Mouse (Mus musculus): ENCODE results near the gene Cmpk2.
"Not testable (repeated sequence)": the region's sequence is repeated elsewhere in the genome, so short reads cannot be mapped to it uniquely, and the experiment has no call there.

Gene Cmpk2

GRCm38 (mm10) chr12:26478196-26479004 lies 9.4 kb downstream of the Cmpk2 start:
- no peak for DNase-seq (ENCODE audit: low read depth, low spot score)

GRCm38 (mm10) chr12:26485738-26486580 lies 17.0 kb downstream of the Cmpk2 start:
- DNase-seq (ENCODE audit: low read depth, low spot score), result not testable (repeated sequence)

DNA sequence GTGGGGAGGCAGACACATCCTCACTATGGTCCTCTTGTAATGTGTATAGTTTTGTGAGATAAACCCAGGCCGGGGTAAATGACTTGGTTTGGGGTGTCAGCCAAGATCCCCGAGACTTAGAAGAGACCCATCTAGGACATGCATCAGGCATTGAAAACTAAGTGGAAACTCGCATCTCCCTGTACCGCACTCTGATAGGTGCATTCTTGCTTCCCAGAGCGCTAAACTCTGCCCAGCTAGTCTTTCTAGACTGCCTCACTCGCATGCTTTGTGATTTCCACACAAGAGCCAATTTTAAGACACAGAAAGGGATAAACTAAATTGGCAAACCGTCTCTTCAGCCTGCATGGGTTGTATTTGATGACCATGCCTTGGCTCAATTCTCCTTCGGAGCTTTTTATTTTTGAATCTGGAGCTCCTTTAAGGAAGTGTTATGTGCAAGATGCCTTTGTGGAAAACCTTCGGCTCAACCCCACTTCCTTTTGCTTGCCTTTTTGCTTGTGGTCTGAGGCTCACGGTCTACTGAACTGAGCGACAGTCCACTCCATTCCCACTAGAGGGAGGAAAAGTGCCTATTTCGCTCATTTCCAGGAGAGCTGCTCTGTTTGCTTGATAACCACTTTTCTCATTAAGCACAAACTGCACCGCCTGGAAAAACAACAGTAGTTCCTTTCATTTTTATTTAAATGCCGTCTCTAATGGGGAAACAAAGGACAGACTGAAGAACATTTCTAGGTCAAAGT lies 19.0 kb downstream of the Cmpk2 start:
- no peak for DNase-seq (ENCODE audit: low read depth, low spot score)

GRCm38 (mm10) chr12:26488617-26489274 lies 19.7 kb downstream of the Cmpk2 start:
- no peak for DNase-seq (ENCODE audit: low read depth, low spot score)

DNA sequence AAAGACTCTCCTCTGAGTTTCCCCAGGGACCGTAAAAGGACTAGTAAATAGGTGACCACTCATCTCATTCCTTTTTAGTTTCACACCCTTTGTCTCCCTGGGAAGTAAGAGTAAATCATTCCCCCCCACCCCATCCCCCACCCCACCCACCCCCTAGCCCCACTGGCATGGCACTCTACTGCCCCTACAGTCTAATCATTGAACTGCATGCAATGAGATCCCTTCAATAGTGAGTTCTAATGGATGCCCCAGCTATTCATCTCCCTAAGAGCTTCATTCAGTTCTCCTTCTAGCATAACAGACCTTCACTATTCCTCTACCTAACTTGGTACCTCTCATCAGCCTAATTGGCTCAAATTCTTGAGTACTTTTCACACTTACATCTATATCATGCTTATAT lies 20.9 kb downstream of the Cmpk2 start:
- DNase-seq (ENCODE audit: low read depth, low spot score), result no peak

GRCm38 (mm10) chr12:26501042-26501441 lies 32.0 kb downstream of the Cmpk2 start:
- no peak for DNase-seq (ENCODE audit: low read depth, low spot score)

GRCm38 (mm10) chr12:26510971-26511370 lies 42.0 kb downstream of the Cmpk2 start:
- no peak for DNase-seq (ENCODE audit: low read depth, low spot score)

GRCm38 (mm10) chr12:26518206-26518605 lies 49.2 kb downstream of the Cmpk2 start:
- DNase-seq (ENCODE audit: low read depth, low spot score), result no peak

DNA sequence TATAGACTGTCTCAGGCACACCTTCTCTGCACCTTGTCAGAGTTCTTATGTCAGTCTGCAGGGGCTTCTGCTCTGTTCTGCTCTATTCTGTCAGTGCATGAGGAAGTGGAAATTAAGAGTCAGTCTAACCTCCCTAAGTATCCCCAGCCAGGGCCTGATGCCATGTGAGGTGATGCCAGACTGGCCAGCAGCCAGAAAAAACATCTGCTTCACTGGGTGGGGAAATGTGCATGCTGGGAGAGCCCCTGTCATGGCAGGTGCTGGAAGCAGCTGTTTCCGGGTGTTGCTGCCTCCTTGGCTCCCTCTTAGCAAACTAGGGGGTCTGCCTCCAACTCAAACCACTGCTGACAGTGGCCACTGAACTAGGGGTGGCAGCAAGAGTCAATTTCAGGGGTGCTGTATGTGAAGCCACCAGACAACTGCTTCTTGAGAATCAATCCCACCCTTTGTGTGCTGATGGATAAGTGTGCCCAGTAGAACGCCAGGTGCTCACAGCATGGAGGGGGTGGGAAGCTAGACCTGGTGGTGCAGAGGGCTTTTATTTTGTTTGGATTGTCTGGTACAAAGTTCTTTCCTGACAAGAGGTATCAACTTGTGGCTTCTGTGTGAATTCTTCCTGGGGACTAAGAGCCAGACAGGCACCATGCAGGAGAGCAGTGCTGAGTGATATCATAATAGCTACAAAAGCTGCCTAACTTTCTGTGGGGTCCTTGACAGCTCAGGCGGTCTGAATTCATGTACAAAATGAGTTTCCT lies 56.1 kb downstream of the Cmpk2 start:
- DNase-seq (ENCODE audit: low read depth, low spot score), result no peak

DNA sequence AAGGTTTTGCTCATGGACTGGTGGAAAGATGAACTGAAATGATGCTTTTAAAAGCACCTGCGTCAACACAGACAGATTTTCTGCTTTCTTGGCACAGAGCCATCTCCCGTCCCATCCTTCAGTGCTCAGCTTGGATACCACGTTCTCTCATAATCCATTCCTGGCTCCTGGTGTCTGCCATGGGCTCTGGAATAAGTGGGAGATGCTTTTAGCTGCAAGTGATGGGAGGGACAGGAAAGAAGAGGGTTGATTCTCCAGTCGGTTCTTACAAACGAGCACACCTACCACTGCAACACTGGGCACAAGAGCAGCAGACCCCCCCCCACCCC lies 56.7 kb downstream of the Cmpk2 start:
- DNase-seq (ENCODE audit: low read depth, low spot score), result no peak
